Mouse (Mus musculus) induced T-regulatory cell, adult 2 months (primary cell): ENCODE measurements around the gene Psph.
A peak's percentile ranks its signal among the peaks of the same experiment; 100 is the strongest.

Source experiments
- DNase-seq: peaks from one replicate; pipeline ENCODE4 v3.0.0-alpha.2; 2012; ENCODE audit warnings: low read depth

Gene Psph

DNA sequence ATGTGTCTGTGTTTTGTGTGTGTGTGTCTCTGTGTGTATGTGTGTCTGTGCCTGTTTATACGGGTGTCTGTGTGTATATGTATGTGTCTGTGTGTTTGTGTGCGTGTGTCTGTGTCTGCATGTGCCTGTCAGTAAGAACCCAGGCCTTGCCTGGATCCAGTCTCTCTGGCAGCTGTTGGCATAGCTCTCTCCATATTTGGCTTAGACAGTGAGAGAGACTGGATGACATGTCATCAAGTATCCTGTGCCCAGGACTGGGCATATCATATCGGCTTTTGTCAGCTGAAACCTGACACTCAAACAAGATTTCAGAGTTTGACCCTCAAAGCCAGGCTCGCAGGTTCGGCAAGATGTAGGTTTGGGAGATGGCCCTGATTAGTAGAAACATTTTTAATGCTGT lies 56.2 kb downstream of the Psph start:
- DNase-seq, result no peak

DNA sequence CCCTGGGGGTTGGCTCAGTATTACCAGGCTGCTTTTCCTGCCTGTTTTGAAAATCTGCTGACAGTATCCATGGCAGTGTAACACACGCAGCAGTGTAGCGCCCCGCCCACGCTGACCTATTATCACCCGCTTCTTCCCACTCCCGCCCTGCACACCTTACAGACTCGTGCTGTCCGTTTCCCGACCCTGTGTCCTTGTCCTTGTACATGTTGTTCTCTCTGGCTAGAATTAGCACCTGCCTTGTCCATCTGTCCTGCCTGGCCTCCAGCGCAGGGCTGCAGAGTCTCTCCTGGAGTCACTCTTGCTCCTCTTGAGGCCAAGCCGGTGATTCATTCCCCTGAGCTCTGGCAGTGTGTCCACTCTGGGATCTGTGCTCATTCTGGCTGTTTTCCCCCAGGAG lies 56.9 kb downstream of the Psph start:
- no peak for DNase-seq

DNA sequence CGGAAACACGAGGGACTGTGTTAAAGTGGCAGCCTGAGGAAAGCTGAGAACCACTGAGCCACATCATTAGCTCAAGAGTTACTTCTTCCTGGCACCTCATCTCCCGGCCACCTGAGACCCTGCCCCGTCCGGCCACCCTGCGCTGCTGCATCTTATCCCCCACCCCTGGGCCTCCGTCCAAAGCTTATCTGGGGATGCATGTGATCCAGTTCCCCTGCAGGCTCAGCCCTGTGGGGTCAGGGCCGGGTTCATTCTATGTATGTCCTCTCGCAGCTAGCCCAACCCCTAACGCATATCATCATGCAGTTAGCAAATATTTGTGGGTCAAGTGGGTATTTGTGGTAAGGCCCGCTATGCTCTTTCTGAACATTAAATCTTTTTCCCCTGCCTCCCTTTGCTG lies 58.0 kb downstream of the Psph start:
- DNase-seq, result no peak

DNA sequence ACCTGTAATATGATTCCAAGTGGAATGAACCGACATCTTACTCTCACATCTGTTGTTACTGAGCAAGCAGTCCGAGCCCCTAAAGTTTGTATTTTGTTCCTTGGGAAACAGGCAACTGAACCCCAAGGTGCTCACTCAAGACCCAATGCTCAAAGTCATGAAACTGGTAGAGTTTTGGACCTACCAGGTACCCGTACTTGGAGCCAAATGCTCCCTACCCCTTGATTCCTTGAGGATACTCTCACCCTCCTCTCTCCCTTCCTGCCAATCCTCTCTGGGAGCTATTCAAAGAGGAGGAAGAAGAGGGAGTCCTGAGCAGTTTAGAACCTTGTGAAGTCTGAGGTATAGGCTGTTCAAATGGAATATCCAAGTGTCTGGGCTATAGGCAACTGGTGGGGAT lies 60.5 kb downstream of the Psph start:
- no peak for DNase-seq

DNA sequence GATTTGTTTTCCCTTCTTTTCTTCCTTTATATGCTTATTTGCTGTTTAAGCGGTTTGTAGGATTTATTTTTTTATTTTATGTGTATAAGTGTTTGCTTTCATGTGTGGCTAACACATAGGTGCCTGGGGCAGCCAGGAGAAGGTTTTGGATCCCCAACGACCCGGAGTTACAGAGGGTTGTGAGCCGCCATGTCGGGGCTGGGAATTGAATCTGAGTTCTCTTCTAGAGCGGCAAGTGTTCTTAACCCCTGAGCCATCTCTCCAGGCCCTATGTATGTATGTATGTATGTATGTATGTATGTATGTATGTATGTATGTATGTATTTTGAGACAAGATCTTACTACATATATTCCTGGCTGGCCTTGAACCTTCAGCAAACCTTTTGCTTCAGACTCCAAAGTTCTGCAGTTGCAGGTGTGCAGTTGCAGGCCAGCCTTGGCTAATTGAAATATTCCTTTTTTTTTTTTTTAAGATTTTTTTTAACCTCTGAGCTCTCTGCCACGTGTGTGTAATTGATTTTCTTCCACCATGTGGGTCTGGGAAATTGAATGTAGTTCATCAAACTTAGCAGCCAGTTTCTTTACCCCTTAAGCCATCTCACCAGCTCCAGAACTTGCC lies 61.4 kb downstream of the Psph start:
- no peak for DNase-seq

DNA sequence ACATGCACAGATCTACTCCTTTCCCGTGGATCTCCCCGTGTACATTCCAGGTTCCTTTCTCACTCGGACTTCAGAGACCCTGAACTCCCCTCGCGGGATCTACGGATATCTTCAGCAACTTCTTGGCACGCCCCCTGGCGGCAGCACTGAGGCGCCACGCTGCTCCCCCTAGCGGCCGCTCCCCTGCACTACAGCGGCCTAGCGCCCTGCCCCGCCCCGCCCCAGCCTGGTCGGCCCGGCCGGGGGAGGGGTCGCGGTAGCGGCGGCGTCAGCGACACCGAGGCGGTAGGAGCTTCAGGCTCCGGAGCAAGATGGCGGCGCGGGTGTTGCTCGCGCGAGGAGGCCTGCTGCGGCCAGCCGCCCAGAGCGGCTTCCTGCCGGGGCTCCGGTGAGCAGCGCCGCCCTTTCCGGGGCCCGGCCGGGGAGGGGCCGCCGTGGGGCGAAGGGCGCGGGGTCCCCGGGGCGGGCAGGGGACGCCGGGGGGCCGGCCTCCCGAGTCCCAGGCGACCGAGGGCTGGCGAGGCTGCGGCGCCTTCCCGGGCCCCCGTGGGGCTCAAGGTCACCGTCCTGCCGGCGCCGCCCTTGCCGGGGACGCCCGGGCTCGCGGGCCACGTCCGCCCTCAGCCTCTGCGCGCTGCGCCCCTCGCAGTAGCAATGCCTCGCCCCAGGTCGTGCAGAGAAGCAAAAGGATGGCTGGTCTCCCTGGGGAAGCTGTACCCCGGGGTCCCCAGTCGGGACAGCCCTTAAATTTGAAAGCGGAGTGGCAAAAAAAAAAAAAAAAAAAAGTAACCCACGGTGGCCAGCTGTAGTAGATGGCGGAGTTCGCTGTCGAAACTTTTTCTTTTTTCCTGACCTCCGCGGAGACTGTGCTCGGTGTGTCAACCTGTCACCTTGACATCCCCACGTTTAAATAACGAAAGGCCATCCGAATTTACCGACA lies 62.1 kb downstream of the Psph start, which contains the start of gene Nipsnap2:
Nipsnap2 (plus strand) TSS at position 230 of the 940 bp plus-strand sequence.
- peak; percentile 92 for DNase-seq

DNA sequence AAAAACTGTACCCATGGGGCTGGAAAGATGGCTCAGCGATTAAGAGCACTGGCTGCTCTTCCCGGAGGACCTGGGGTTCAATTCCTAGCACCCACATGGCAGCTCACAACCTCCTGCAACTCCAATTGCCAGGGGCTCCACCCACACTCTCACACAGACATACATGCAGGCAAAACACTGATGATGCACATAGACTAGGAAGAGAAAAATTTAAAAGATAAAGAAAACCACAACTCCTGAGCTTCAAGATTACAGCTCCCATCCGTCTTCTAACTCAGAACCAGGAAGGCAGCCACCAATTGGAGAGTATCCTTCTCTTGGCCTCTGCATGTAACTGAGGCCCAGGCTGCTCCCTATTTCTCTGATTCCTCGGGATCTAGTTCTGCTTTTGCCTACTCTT lies 63.0 kb downstream of the Psph start:
- DNase-seq, result no peak

DNA sequence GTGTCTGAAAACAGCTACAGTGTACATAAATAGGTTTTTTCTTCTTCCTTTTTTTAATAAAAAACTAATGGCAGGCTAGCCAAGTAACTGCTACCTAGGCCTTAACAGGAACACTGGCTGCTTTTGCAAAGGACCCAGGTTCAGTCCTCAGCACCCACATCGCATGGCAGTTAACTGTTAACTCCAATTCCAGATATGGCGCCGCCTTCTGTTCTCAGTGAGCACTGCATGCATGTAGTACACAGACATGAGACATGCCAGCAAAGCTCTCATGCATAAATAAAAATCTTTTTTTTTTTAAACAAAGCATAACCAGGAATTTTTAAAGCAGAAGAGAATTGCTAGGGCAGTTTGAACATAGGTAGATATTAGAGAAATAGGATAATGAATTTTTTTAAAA lies 67.1 kb downstream of the Psph start:
- no peak for DNase-seq

DNA sequence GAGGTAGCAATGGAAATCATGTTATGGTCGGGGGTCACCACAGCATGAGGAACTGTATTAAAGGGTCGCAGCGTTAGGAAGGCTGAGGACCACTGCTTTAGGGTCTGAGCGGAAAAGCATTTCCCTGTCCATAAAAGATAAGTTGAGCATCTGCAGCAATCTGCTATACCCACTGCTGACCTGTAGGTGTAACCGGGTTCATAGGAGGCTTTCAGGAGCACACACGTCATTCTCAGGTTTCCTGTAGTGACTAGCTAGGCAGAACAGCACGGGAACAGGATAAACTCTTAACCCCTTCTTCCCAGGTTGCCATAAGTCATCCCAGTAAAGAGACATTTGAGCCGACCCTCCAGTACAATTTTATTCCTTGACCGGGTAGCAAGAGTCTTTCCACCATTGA lies 70.2 kb downstream of the Psph start:
- DNase-seq, result peak; percentile 30
